Mouse (Mus musculus) heart, postnatal 0 days (tissue): ENCODE data around the gene Gtpbp6. TPM values are rescaled to one million over a fixed set of nuclear protein-coding genes. Genes with fewer than 3 reads are reported as not detected.
"Not testable (repeated sequence)": the region's sequence is repeated elsewhere in the genome, so short reads cannot be mapped to it uniquely, and the experiment has no call there.

Experiments
- ATAC-seq: fragments of 200-750 bp; cut with Nextera tagmentation; 2 replicates; pipeline ENCODE4 v1.8.0; 2017; ENCODE audit warnings: low read depth, moderate number of reproducible peaks, moderate library complexity; ENCODE audit not compliant: insufficient read depth
- DNase-seq: peaks from one replicate; pipeline ENCODE4 v3.0.0-alpha.2; 2016; ENCODE audit warnings: low spot score
- H3K27ac ChIP-seq: fragments of 300-500 bp; sonication (generic); 2 replicates; pipeline ENCODE4 v1.5.1; 2014; ENCODE audit warnings: low read depth, mild to moderate bottlenecking
- H3K27me3 ChIP-seq: fragments of 300-500 bp; sonication (generic); 2 replicates; pipeline ENCODE4 v1.6.1; 2014; ENCODE audit warnings: low read length, mixed read lengths; ENCODE audit not compliant: control insufficient read depth, insufficient read depth
- H3K36me3 ChIP-seq: fragments of 300-500 bp; sonication (generic); replicated peaks from 2 replicates; pipeline ENCODE4 v1.6.1; 2014; ENCODE audit warnings: low read length, mixed read lengths; ENCODE audit not compliant: control insufficient read depth, insufficient read depth
- H3K4me1 ChIP-seq: fragments of 300-500 bp; sonication (generic); 2 replicates; pipeline ENCODE4 v1.6.1; 2014; ENCODE audit warnings: antibody characterized with exemption; ENCODE audit not compliant: control insufficient read depth, insufficient read depth
- H3K4me2 ChIP-seq: fragments of 300-500 bp; sonication (generic); 2 replicates; pipeline ENCODE4 v1.6.1; 2014; ENCODE audit warnings: low read depth, mild to moderate bottlenecking, low read length, moderate library complexity
- H3K4me3 ChIP-seq: fragments of 300-500 bp; sonication (generic); 2 replicates; pipeline ENCODE4 v1.5.1; 2014; ENCODE audit warnings: low read depth, low read length
- H3K9ac ChIP-seq: fragments of 300-500 bp; sonication (generic); replicated peaks from 2 replicates; pipeline ENCODE4 v1.6.1; 2014; ENCODE audit warnings: low read depth, low read length, mixed read lengths
- H3K9me3 ChIP-seq: fragments of 300-500 bp; sonication (generic); replicated peaks from 2 replicates; pipeline ENCODE4 v1.6.1; 2016; ENCODE audit warnings: low read length; ENCODE audit not compliant: control insufficient read depth
- CTCF ChIP-seq: IDR thresholded peaks from 2 replicates; pipeline ENCODE4 v1.5.1; 2016; ENCODE audit warnings: antibody characterized with exemption, control low read depth, low read depth
- EP300 ChIP-seq: IDR thresholded peaks from 2 replicates; pipeline ENCODE4 v1.6.1; 2016; ENCODE audit warnings: antibody characterized with exemption, low read depth
- WGBS: fragments of 180-500 bp; shearing (Covaris S2); extraction: QIAGEN DNeasy Blood & Tissue Kit; methylation state at CpG from one replicate; pipeline ENCODE4 v1.1.7; 2014; 5-methylcytosine and 5-hydroxymethylcytosine counted together
- polyA plus RNA-seq: library from polyadenylated mRNA; unstranded; fragments of >200 nt; fragmentation: Nextera tagmentation; extraction: Ambion mirVana; gene quantifications from 2 replicates; pipeline ENCODE4 v1.2.1, GENCODE M21; 2015
- total RNA-seq: library from RNA; depleted of rRNA; stranded (reverse); fragments of >200 nt; gene quantifications from 2 replicates; pipeline ENCODE4 v1.2.3, GENCODE M21; 2014; ENCODE audit warnings: low replicate concordance

Gene Gtpbp6
- total and polyA plus RNA-seq, 2 experiments from 2014 or later: 14.2 to 29.8 TPM

- H3K27ac ChIP-seq: no peak overlapping the region
- H3K27me3 ChIP-seq: no peaks in the 10 kb centered on the region
- no peak for DNase-seq
- no peak for TF ChIP-seq CTCF
- TF ChIP-seq EP300: no peak
- no peak for ATAC-seq
- no peak overlapping the region for H3K9ac ChIP-seq
- peaks cover 23% of the 10 kb centered on the region for H3K36me3 ChIP-seq
- H3K9me3 ChIP-seq: peaks cover 7% of the 10 kb centered on the region; the same call in 1 of the 2 replicates
- no peak overlapping the region for H3K4me3 ChIP-seq
- H3K4me2 ChIP-seq: no peak overlapping the region
- WGBS: 82% methylated on average over 3 of the region's 3 CpGs
- H3K4me1 ChIP-seq: 0 out of 2 replicates have a peak, but pooled peaks cover 4% of the 10 kb centered on the region
Observed at GRCm38 (mm10) chr5:110137816-110138215, 29.8 kb upstream of the Gtpbp6 start.

DNA sequence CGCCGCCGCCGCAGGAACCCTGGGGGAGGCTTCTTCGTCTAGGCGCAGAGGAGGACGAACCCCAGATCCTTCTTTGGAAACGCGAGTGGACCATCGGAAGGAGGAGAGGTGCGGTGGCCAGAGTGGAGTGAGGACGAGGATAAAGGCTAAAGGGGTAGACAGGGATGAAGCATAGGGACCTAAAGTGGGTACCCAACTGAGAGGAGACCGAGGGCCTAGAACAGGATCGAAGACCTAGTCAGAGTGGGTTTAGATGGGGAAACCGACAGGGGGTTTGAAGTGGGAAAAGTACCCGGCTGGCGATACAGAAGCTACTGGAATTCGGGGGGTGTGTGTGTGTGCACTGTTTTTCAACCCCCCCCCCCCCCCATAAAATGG is 28.1 kb upstream of the Gtpbp6 start:
- Histone ChIP-seq H3K27ac (peak overlapping the region; percentile 75), H3K27me3 (no peaks in the 10 kb centered on the region), H3K9ac (peak overlapping the region; percentile 76), H3K9me3 (peaks cover 7% of the 10 kb centered on the region), H3K4me1 (0 out of 2 replicates have a peak, but pooled peaks cover 4% of the 10 kb centered on the region), H3K36me3 (peaks cover 19% of the 10 kb centered on the region), H3K4me3 (peak overlapping the region; percentile 81), H3K4me2 (peak overlapping the region; percentile 82)
- no peak for DNase-seq
- TF ChIP-seq CTCF (no peak), EP300 (no peak)
- ATAC-seq: no peak
- WGBS: 3% methylated on average over 18 of the region's 18 CpGs

- peak within 1 kb of the TSS; percentile 75 for H3K27ac ChIP-seq
- H3K4me3 ChIP-seq: peak within 1 kb of the TSS; percentile 81
- no peak; the same call in 1 of the 2 replicates for TF ChIP-seq CTCF
- TF ChIP-seq EP300: peak; percentile 60
- H3K27me3 ChIP-seq: no peaks in the 10 kb centered on the region
- 3% methylated on average over 45 of the region's 46 CpGs for WGBS
- peak within 1 kb of the TSS; percentile 82 for H3K4me2 ChIP-seq
- H3K9ac ChIP-seq: peak within 1 kb of the TSS; percentile 76
- peaks cover 14% of the 10 kb centered on the region for H3K36me3 ChIP-seq
- DNase-seq: peak; percentile 96
- H3K9me3 ChIP-seq: peaks cover 7% of the 10 kb centered on the region
- 0 out of 2 replicates have a peak, but pooled peaks cover 4% of the 10 kb centered on the region for H3K4me1 ChIP-seq
- peak; percentile 100 for ATAC-seq
Observed at GRCm38 (mm10) chr5:110135293-110136086, 27.5 kb upstream of the Gtpbp6 start, which contains the start of gene Chfr. Gene Chfr (plus strand): TSS chr5:110135842.

- H3K27me3 ChIP-seq, H3K4me1 ChIP-seq, H3K9ac ChIP-seq, H3K9me3 ChIP-seq, ATAC-seq, DNase-seq, H3K4me3 ChIP-seq, H3K27ac ChIP-seq, H3K4me2 ChIP-seq: not testable (repeated sequence)
- 83% methylated on average over 3 of the region's 3 CpGs for WGBS
- peaks cover 21% of the 10 kb centered on the region for H3K36me3 ChIP-seq
Observed at GRCm38 (mm10) chr5:110122380-110122779, 14.4 kb upstream of the Gtpbp6 start.

- 2% methylated on average over 12 of the region's 12 CpGs for WGBS
- Histone ChIP-seq H3K27me3 (no peaks in the 10 kb centered on the region), H3K27ac (peak within 1 kb of the TSS; percentile 73), H3K9me3 (no peaks in the 10 kb centered on the region), H3K4me1 (peaks cover 12% of the 10 kb centered on the region), H3K36me3 (peaks cover 26% of the 10 kb centered on the region), H3K4me3 (peak within 1 kb of the TSS; percentile 63), H3K9ac (peak within 1 kb of the TSS; percentile 49), H3K4me2 (peak within 1 kb of the TSS; percentile 73)
- peak; percentile 88 for DNase-seq
- TF ChIP-seq EP300 (no peak), CTCF (no peak)
- ATAC-seq: peak; percentile 32
Observed at GRCm38 (mm10) chr5:110109991-110110441, 2.0 kb upstream of the Gtpbp6 start, which contains the start of gene Zfp605. Gene Zfp605 (plus strand): TSS chr5:110110092.
